Mouse (Mus musculus) embryonic fibroblast, embryonic 13.5 days (primary cell): ENCODE data around the gene Nr3c2. TPM values are rescaled to one million over a fixed set of nuclear protein-coding genes. Genes with fewer than 3 reads are reported as not detected.

ENCODE experiments used
- H3K27ac ChIP-seq: 2 replicates; pipeline ENCODE4 v1.5.1; 2012; ENCODE audit warnings: low read length, control low read depth, inconsistent platforms; ENCODE audit not compliant: insufficient read depth
- H3K4me1 ChIP-seq: 2 replicates; pipeline ENCODE4 v1.6.1; 2011; ENCODE audit warnings: low read length; ENCODE audit not compliant: control insufficient read depth, insufficient read depth
- H3K4me3 ChIP-seq: 2 replicates; pipeline ENCODE4 v1.5.1; 2011; ENCODE audit warnings: mild to moderate bottlenecking, control low read depth, low read length; ENCODE audit not compliant: insufficient read depth
- CTCF ChIP-seq: IDR thresholded peaks from 2 replicates; pipeline ENCODE4 v1.5.1; 2011; ENCODE audit warnings: mild to moderate bottlenecking, control low read depth, low read length, moderate library complexity, borderline replicate concordance; ENCODE audit not compliant: insufficient read depth
- POLR2A ChIP-seq: IDR thresholded peaks from 2 replicates; pipeline ENCODE4 v1.6.1; 2011; ENCODE audit warnings: low read depth, mild to moderate bottlenecking, control low read depth, low read length, moderate library complexity
- polyA plus RNA-seq: library from polyadenylated mRNA; stranded (reverse); fragments of >200 nt; gene quantifications from 2 replicates; pipeline ENCODE4 v1.2.4, GENCODE M21; 2011; ENCODE audit warnings: low read depth; ENCODE audit not compliant: missing spikeins, insufficient read length

The Nr3c2 gene
- polyA plus RNA-seq, 1 experiment: 1.9 TPM

GRCm38 (mm10) chr8:77261215-77261614, 362.0 kb downstream of the Nr3c2 start:
- Histone ChIP-seq H3K4me1 (no peaks in the 10 kb centered on the region), H3K4me3 (no peak overlapping the region), H3K27ac (no peak overlapping the region)
- TF ChIP-seq CTCF (no peak), POLR2A (no peak)

GRCm38 (mm10) chr8:77262216-77263009, 363.2 kb downstream of the Nr3c2 start:
- Histone ChIP-seq H3K27ac (no peak overlapping the region), H3K4me3 (no peak overlapping the region), H3K4me1 (no peaks in the 10 kb centered on the region)
- no peak for TF ChIP-seq POLR2A
- no peak for TF ChIP-seq CTCF

DNA sequence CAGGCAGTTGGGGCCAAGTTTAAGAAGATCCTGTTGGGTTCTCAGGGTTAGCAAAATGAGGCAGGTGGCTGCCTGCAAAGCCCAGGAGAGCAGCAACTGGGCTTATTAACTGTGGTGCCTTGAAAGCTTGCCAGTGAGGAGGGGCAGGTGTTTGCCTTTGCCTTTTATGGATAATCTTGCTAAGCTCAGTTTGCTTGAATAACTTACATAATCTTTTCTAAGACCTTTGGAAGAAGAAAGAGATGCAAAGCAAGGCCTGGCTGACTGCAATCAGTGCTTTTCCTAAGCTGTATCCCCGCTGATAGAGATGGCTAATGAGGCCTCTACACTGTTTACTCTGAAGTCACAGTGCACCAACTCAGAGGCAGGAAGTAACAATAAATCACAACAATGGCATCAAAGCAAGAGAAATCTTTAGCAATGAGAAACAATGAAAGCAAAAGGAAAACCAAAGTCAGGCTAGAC, 368.7 kb downstream of the Nr3c2 start:
- Histone ChIP-seq H3K4me1 (no peaks in the 10 kb centered on the region), H3K27ac (no peak overlapping the region)
- TF ChIP-seq CTCF: no peak
- TF ChIP-seq POLR2A: no peak

GRCm38 (mm10) chr8:77272136-77272535, 372.9 kb downstream of the Nr3c2 start:
- no peaks in the 10 kb centered on the region for H3K4me1 ChIP-seq
- TF ChIP-seq CTCF (no peak), POLR2A (no peak)
- H3K4me3 ChIP-seq: no peak overlapping the region
- no peak overlapping the region for H3K27ac ChIP-seq

More for the DNA sequence above, 368.7 kb downstream of the Nr3c2 start:
- H3K4me3 ChIP-seq: no peak overlapping the region

- Histone ChIP-seq H3K27ac (no peak overlapping the region), H3K4me1 (no peaks in the 10 kb centered on the region), H3K4me3 (no peak overlapping the region)
- no peak for TF ChIP-seq POLR2A
- no peak for TF ChIP-seq CTCF
Measured at GRCm38 (mm10) chr8:77275571-77275970, 376.3 kb downstream of the Nr3c2 start.

DNA sequence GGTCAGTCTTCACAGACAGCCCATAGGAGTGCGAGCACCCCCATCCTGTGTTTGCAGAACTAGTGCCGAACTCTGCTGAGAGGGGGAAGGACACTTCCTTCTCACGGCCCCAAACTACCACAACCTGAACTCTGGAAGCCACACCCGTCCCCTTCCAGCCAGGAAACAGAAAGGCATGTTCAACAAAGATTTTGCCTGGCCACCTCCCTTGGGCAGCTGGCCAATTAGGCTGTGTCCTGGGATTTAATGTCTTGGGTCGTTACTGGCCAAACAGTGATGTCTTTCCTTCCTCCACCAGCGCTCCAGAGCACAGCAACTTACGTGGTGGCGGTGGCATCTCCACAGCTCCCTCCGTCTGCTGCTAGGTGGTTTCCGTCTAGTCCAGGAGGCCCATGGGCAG, 377.6 kb downstream of the Nr3c2 start:
- TF ChIP-seq POLR2A (no peak), CTCF (no peak)
- H3K4me1 ChIP-seq: no peaks in the 10 kb centered on the region
- no peak overlapping the region for H3K27ac ChIP-seq
- no peak overlapping the region for H3K4me3 ChIP-seq

DNA sequence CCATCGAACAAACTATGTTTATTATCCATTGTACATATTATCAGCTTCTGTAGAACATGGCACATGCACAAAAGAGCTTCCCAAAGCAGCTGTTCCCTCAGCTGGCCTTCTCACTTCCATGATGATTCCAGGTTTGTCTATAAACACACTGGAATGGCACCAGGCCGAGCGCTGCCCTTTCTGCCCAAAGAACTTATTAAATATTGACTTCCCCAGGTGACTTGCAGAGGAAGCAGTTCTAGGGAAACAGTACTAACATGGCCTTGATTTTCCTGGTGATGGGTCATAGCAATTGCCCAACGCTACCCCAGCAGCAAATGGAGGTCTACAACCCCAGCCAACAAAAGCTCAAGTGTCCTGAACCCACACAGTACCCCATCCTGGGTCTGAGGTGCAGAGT, 379.0 kb downstream of the Nr3c2 start:
- no peak overlapping the region for H3K4me3 ChIP-seq
- no peaks in the 10 kb centered on the region for H3K4me1 ChIP-seq
- TF ChIP-seq CTCF (no peak), POLR2A (no peak)
- no peak overlapping the region for H3K27ac ChIP-seq

- Histone ChIP-seq H3K4me3 (no peak overlapping the region), H3K27ac (no peak overlapping the region), H3K4me1 (no peaks in the 10 kb centered on the region)
- TF ChIP-seq CTCF: no peak
- no peak for TF ChIP-seq POLR2A
Measured at GRCm38 (mm10) chr8:77279977-77280376, 380.7 kb downstream of the Nr3c2 start.

- TF ChIP-seq CTCF (no peak), POLR2A (no peak)
- Histone ChIP-seq H3K4me3 (no peak overlapping the region), H3K4me1 (0 out of 2 replicates have a peak, but pooled peaks cover under 1% of the 10 kb centered on the region), H3K27ac (no peak overlapping the region)
Measured at GRCm38 (mm10) chr8:77282605-77283236, 383.5 kb downstream of the Nr3c2 start.

DNA sequence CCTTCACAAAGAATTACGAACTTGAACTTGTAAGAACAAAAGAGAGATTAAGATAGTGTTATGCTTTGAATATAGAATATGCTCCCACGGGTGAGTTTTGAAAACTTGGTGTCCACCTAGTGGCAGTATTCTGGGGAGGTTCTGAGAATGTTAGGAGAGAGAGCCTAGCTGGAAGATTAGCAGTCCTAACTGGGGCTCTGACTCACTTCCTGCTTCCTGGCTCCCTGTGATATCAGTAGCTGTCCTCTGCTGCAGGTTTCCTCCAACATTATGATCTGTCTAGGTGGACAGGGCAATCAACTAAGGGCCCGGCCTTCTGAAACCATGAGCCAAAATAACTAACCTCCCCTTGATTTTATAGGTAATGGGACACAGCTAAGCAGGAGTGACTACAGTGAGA, 385.2 kb downstream of the Nr3c2 start:
- Histone ChIP-seq H3K4me3 (no peak overlapping the region), H3K27ac (no peak overlapping the region), H3K4me1 (peaks cover 6% of the 10 kb centered on the region; the same call in 1 of the 2 replicates)
- TF ChIP-seq POLR2A (no peak), CTCF (no peak)
